Mouse (Mus musculus): ENCODE measurements around the gene Arhgap9. TPM values are rescaled to one million over a fixed set of nuclear protein-coding genes. Genes with fewer than 3 reads are reported as not detected.
A peak's percentile ranks its signal among the peaks of the same experiment; 100 is the strongest.

Gene Arhgap9
- polyA plus RNA-seq, 1 experiment = 0.97 TPM

DNA sequence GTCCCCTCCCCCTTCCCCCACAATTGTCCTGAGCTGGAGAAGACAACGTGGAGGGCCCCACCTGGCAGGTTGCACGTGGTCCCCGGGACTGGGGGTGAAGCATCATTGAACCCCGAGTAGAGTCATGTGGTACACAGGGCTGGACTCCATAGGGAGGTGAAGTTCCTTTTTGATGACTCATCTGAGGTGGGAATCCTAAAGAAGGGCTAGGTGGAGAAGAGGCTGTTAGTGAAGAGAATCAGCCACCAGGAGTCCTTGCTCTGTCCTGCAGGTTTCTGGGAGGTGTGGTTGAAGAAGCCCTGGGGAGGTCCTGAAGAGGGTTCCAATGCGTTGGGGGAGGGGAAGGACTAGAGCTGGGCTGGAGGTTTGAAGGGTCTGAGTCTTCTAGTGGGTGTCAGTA is 15.2 kb downstream of the Arhgap9 start:
- H3K4me3 ChIP-seq (replicated peaks; ENCODE audit: insufficient read depth, low read depth, low read length) = no peak overlapping the region

DNA sequence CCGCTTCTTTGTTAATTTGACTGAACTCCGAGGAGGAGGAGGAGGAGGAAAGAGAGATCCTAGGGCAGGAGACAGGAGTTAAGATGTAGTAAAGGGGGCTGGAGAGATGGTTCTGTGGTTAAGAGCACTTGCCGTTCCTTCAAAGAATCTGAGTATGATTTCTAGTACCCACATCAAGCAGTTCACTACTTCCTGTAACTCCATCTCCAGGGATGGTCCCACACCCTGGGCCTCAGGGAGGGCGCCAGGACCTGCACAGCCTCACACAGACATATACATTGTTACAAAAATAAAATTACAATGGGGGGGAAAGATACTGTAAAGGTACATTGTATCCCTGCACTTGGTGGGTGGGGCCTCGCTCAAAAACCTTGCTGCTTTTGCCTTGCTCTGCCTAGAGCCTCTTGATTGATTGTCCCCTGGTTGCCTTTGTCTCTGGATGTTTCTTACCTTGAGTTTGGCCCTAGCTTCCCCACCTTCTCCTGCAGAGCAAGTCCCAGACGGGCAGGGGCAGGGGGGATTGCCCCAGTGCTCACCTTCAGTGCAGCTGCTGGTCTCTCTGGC is 15.9 kb downstream of the Arhgap9 start:
- no peak for TF ChIP-seq CTCF (IDR thresholded peaks at IDR 0.05; ENCODE audit: borderline replicate concordance, insufficient read depth, low read depth, low read length)
- no peak for TF ChIP-seq POLR2A (IDR thresholded peaks at IDR 0.05; ENCODE audit: borderline replicate concordance, insufficient read depth, low read length)
- WGBS = 94% methylated on average over 6 of the region's 6 CpGs
- no peak overlapping the region for H3K4me3 ChIP-seq (replicated peaks; ENCODE audit: insufficient read depth, low read depth, low read length)
- H3K27me3 ChIP-seq (ENCODE audit: control insufficient read depth, insufficient read depth, low read length) = no peaks in the 10 kb centered on the region; the same call in 1 of the 2 replicates
- H3K4me1 ChIP-seq (ENCODE audit: control insufficient read depth, insufficient read depth, low read length) = no peaks in the 10 kb centered on the region
- no peak for DNase-seq
- no peak overlapping the region for H3K27ac ChIP-seq (ENCODE audit: insufficient read depth, low read length)

More for the DNA sequence above, 15.2 kb downstream of the Arhgap9 start:
- DNase-seq = no peak
- no peak for TF ChIP-seq CTCF (IDR thresholded peaks at IDR 0.05; ENCODE audit: borderline replicate concordance, insufficient read depth, low read depth, low read length)
- TF ChIP-seq POLR2A (IDR thresholded peaks at IDR 0.05; ENCODE audit: borderline replicate concordance, insufficient read depth, low read length) = no peak
- H3K27me3 ChIP-seq (ENCODE audit: control insufficient read depth, insufficient read depth, low read length) = no peaks in the 10 kb centered on the region; the same call in 1 of the 2 replicates
- H3K4me1 ChIP-seq (ENCODE audit: control insufficient read depth, insufficient read depth, low read length) = no peaks in the 10 kb centered on the region
- 65% methylated on average over 5 of the region's 5 CpGs for WGBS
- H3K27ac ChIP-seq (ENCODE audit: insufficient read depth, low read length) = no peak overlapping the region

GRCm38 (mm10) chr10:127338930-127339682 is 17.3 kb downstream of the Arhgap9 start:
- TF ChIP-seq CTCF (IDR thresholded peaks at IDR 0.05; ENCODE audit: borderline replicate concordance, insufficient read depth, low read depth, low read length) (peak; percentile 90), POLR2A (IDR thresholded peaks at IDR 0.05; ENCODE audit: borderline replicate concordance, insufficient read depth, low read length) (no peak)
- Histone ChIP-seq H3K27ac (ENCODE audit: insufficient read depth, low read length) (no peak overlapping the region), H3K27me3 (ENCODE audit: control insufficient read depth, insufficient read depth, low read length) (no peaks in the 10 kb centered on the region; the same call in 1 of the 2 replicates), H3K4me3 (replicated peaks; ENCODE audit: insufficient read depth, low read depth, low read length) (peak overlapping the region; percentile 41), H3K4me1 (ENCODE audit: control insufficient read depth, insufficient read depth, low read length) (no peaks in the 10 kb centered on the region)
- WGBS = under 1% methylated on average over 31 of the region's 31 CpGs
- DNase-seq = peak; percentile 88 to 89

DNA sequence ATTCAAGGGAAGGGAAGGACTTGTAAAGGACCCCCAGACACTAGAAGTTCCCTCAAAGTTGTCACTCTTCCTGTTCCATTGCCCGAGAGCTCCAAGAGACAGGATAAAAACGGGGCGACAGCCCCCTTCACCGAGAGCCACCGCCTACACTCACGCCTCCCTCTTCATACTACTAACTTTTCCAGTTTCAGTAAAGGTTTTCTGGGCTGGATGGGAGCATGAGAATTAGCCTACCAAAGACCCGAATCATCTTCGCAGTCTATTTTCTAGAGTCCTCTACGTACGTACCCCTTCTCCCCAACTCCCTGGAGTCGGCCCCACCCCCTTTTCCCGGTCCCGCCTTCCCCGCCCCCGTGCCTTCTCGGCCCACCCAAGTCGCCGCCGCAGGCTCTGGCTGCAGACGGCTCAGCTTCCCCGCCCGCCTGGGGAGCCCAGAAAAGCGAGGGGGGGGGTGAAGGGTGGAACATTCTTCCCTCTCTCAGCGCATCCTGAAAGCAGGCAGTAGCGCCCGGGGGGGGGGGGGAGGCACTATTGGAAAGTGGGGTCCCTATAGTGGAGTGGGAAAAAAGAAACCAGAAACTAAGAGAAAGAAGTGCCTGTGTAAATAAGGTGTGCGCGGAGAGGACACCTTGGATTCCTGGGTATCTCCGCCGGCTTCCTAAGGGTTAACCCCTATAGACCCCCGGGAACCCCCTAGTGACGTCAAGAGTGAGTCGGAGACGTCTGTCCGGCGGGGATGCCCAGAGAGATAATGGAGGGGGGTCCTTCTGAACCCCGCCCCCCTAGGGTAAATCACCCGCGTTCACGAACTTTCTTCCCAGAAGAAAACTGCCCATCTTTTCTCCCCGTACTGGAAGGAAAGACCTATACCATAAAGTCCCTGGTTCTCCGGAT is 18.2 kb downstream of the Arhgap9 start:
- no peak for TF ChIP-seq POLR2A (IDR thresholded peaks at IDR 0.05; ENCODE audit: borderline replicate concordance, insufficient read depth, low read length)
- TF ChIP-seq CTCF (IDR thresholded peaks at IDR 0.05; ENCODE audit: borderline replicate concordance, insufficient read depth, low read depth, low read length) = no peak

GRCm38 (mm10) chr10:127340577-127341359 is 19.0 kb downstream of the Arhgap9 start:
- no peak overlapping the region for H3K4me3 ChIP-seq (replicated peaks; ENCODE audit: insufficient read depth, low read depth, low read length)
- no peaks in the 10 kb centered on the region; the same call in 1 of the 2 replicates for H3K27me3 ChIP-seq (ENCODE audit: control insufficient read depth, insufficient read depth, low read length)
- WGBS = 1% methylated on average over 27 of the region's 27 CpGs
- H3K27ac ChIP-seq (ENCODE audit: insufficient read depth, low read length) = no peak overlapping the region
- no peaks in the 10 kb centered on the region for H3K4me1 ChIP-seq (ENCODE audit: control insufficient read depth, insufficient read depth, low read length)
- DNase-seq = no peak
- TF ChIP-seq POLR2A (IDR thresholded peaks at IDR 0.05; ENCODE audit: borderline replicate concordance, insufficient read depth, low read length) (no peak), CTCF (IDR thresholded peaks at IDR 0.05; ENCODE audit: borderline replicate concordance, insufficient read depth, low read depth, low read length) (no peak)

More for the DNA sequence above, 18.2 kb downstream of the Arhgap9 start:
- Histone ChIP-seq H3K27ac (ENCODE audit: insufficient read depth, low read length) (no peak overlapping the region), H3K27me3 (ENCODE audit: control insufficient read depth, insufficient read depth, low read length) (no peaks in the 10 kb centered on the region; the same call in 1 of the 2 replicates), H3K4me1 (ENCODE audit: control insufficient read depth, insufficient read depth, low read length) (no peaks in the 10 kb centered on the region), H3K4me3 (replicated peaks; ENCODE audit: insufficient read depth, low read depth, low read length) (peak overlapping the region; percentile 41)
- no peak for DNase-seq
- under 1% methylated on average over 42 of the region's 42 CpGs for WGBS

DNA sequence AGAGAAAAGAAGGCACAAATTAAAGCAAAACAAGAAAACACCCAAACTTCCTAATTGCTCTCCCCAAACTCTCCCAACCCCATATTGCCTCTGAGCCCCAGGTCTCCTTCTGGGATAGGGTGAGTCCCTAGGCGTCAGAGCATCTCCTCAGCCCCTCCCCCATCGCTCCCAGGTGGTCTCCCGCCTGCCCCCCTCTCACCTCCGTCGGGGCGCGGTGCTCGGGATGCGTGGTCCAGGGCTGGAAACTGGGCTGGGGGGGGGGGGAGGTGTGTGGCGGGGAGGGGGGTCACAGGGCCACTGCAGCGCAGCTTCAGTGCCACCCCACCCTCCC is 19.6 kb downstream of the Arhgap9 start:
- H3K27me3 ChIP-seq (ENCODE audit: control insufficient read depth, insufficient read depth, low read length) = no peaks in the 10 kb centered on the region; the same call in 1 of the 2 replicates
- 0% methylated on average over 11 of the region's 11 CpGs for WGBS
- no peak for DNase-seq
- H3K27ac ChIP-seq (ENCODE audit: insufficient read depth, low read length) = no peak overlapping the region
- TF ChIP-seq CTCF (IDR thresholded peaks at IDR 0.05; ENCODE audit: borderline replicate concordance, insufficient read depth, low read depth, low read length) (no peak), POLR2A (IDR thresholded peaks at IDR 0.05; ENCODE audit: borderline replicate concordance, insufficient read depth, low read length) (no peak)
- no peak overlapping the region for H3K4me3 ChIP-seq (replicated peaks; ENCODE audit: insufficient read depth, low read depth, low read length)
- no peaks in the 10 kb centered on the region for H3K4me1 ChIP-seq (ENCODE audit: control insufficient read depth, insufficient read depth, low read length)

Data from cerebellum, adult 2 months (tissue).